Comparison of ENCODE assay signal across 27 mouse cellular contexts in the genomic region with DNA sequence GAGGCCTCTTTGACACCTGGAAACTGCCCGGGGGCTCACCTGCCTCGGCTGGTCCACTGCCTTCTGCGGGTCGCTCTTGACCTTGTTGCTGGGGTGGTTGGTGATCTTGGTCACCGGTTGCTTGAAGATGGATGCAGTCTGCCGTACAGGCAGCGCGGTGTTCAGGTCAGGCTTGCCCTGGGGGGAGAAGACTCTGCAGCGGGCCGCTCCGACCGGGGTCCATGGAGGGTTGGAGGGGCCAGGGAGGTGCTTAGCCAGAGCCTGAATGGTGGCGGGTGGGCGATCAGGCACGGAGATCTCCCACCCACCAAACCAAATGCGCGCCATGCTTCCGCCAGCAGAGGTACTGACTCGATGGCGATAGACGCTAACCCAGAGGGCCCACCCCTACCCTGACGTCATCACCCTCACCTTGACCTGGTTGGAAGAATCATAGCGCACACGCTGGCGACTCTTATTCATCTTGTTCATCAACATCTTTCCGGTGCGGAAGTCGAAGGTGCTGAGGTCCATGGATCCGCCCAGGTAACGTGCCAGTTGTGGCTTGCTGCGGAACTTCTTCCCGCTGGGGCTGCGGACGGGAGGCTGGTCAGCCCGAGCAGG. TPM values are rescaled to one million over a fixed set of nuclear protein-coding genes. Genes with fewer than 3 reads are reported as not detected.
DNase-seq lines count a peak whose midpoint lies in the region; ATAC-seq and TF ChIP-seq lines count a peak whose summit lies in the region.
"Had no signal": no experiment of that assay in that cellular context is flagged by ENCODE, and none has a peak within 500 bp of the region (broad histone marks: within the 10 kb centered on the region; RNA-seq: fewer than 3 reads in every experiment).

No protein-coding gene starts in this region.

- no peak for DNase-seq in forebrain, embryonic 10.5 days (ENCODE audit: extremely low spot score, low spot score)
- DNase-seq in limb, embryonic 10.5 days (ENCODE audit: low spot score): no peak
- peak; percentile 87 for DNase-seq in ES-CJ7 (ENCODE audit: low read depth, low spot score)
- no peak for DNase-seq in MEL (ENCODE audit: low read depth, low spot score)
- DNase-seq in left cerebral cortex, postnatal 14 days (ENCODE audit: low spot score in 2 of 2): no peak
- DNase-seq: adrenal gland, postnatal 14 days; B cell, adult 2 months; cerebellum, postnatal 25 days; forebrain, postnatal 0 days; heart, postnatal 4 days; kidney, postnatal 14 days; layer of hippocampus, adult 9-11 months; right cerebral cortex, postnatal 14 days had no signal

- TF ChIP-seq POLR2A in MEL (IDR thresholded peaks at IDR 0.05; ENCODE audit: control insufficient read depth in 1 of 2, insufficient read depth in 1 of 2, low read depth in 1 of 2, low read length in 2 of 2, poor library complexity in 1 of 2): no peak; a peak in 1 of 4 replicates

- no peak for ATAC-seq in forebrain, embryonic 15.5 days (replicated peaks)
- ATAC-seq in limb, embryonic 13.5 days (ENCODE audit: low FRiP score, low read depth): no peak
- ATAC-seq in hindbrain, embryonic 13.5 days (ENCODE audit: low FRiP score): no peak
- ATAC-seq: forebrain, postnatal 0 days; intestine, postnatal 0 days had no signal

- H3K27ac ChIP-seq in forebrain, embryonic 10.5 days: no peak overlapping the region
- no peak overlapping the region for H3K27ac ChIP-seq in forebrain, embryonic 15.5 days (replicated peaks)
- H3K27ac ChIP-seq in limb, embryonic 13.5 days: no peak overlapping the region
- no peak overlapping the region for H3K27ac ChIP-seq in limb, embryonic 10.5 days
- H3K27ac ChIP-seq in MEL (ENCODE audit: control insufficient read depth, low read depth, low read length): no peak overlapping the region
- no peak overlapping the region for H3K27ac ChIP-seq in hindbrain, embryonic 13.5 days
- H3K27ac ChIP-seq: embryonic facial prominence, embryonic 12.5 days; hindbrain, embryonic 14.5 days; limb, embryonic 12.5 days; lung, embryonic 15.5 days; stomach, embryonic 15.5 days had no signal

- peaks cover 75% of the 10 kb centered on the region for H3K36me3 ChIP-seq in forebrain, embryonic 10.5 days (replicated peaks)
- peaks cover 55% of the 10 kb centered on the region for H3K36me3 ChIP-seq in forebrain, embryonic 15.5 days
- peaks cover 69% of the 10 kb centered on the region for H3K36me3 ChIP-seq in limb, embryonic 13.5 days
- peaks cover 81% of the 10 kb centered on the region for H3K36me3 ChIP-seq in limb, embryonic 10.5 days
- H3K36me3 ChIP-seq in MEL (ENCODE audit: control insufficient read depth in 1 of 2, insufficient read depth in 2 of 2, low read length in 2 of 2): peaks cover 6 to 8% of the 10 kb centered on the region in 2 experiments
- H3K36me3 ChIP-seq in hindbrain, embryonic 13.5 days: peaks cover 58% of the 10 kb centered on the region

- H3K79me2 ChIP-seq in MEL (ENCODE audit: control insufficient read depth, insufficient read depth, low read length, poor library complexity): peaks cover 30% of the 10 kb centered on the region

- H3K4me2 ChIP-seq in forebrain, embryonic 15.5 days (replicated peaks): no peak overlapping the region
- no peak overlapping the region for H3K4me2 ChIP-seq in limb, embryonic 13.5 days (replicated peaks)
- no peak overlapping the region for H3K4me2 ChIP-seq in hindbrain, embryonic 13.5 days
- H3K4me2 ChIP-seq: embryonic facial prominence, embryonic 12.5 days; heart, embryonic 11.5 days; hindbrain, embryonic 14.5 days; limb, embryonic 12.5 days; liver, embryonic 11.5 days; lung, embryonic 15.5 days; midbrain, embryonic 11.5 days; stomach, embryonic 15.5 days had no signal

- WGBS in forebrain, embryonic 10.5 days: 97% methylated on average over 35 of the region's 35 CpGs
- 95% methylated on average over 35 of the region's 35 CpGs for WGBS in forebrain, embryonic 15.5 days
- WGBS in limb, embryonic 13.5 days: 94% methylated on average over 35 of the region's 35 CpGs
- WGBS in limb, embryonic 10.5 days: 95% methylated on average over 35 of the region's 35 CpGs
- 94% methylated on average over 35 of the region's 35 CpGs for WGBS in hindbrain, embryonic 13.5 days

- no peak overlapping the region for H3K9ac ChIP-seq in forebrain, embryonic 15.5 days (replicated peaks)
- H3K9ac ChIP-seq in limb, embryonic 13.5 days: peak overlapping the region; percentile 53; the same call in 1 of the 2 replicates
- H3K9ac ChIP-seq in MEL (ENCODE audit: control insufficient read depth, low read depth, low read length, poor library complexity, severe bottlenecking): no peak overlapping the region
- no peak overlapping the region; the same call in 1 of the 2 replicates for H3K9ac ChIP-seq in hindbrain, embryonic 13.5 days
- H3K9ac ChIP-seq: embryonic facial prominence, embryonic 12.5 days; forebrain, postnatal 0 days; hindbrain, embryonic 14.5 days; limb, embryonic 12.5 days; lung, embryonic 15.5 days; stomach, embryonic 15.5 days had no signal

- 0 out of 2 replicates have a peak overlapping the region, but pooled peaks have one; percentile 9 for H3K4me3 ChIP-seq in forebrain, embryonic 10.5 days
- H3K4me3 ChIP-seq in forebrain, embryonic 15.5 days: no peak overlapping the region
- no peak overlapping the region for H3K4me3 ChIP-seq in limb, embryonic 13.5 days
- H3K4me3 ChIP-seq in limb, embryonic 10.5 days: no peak overlapping the region
- H3K4me3 ChIP-seq in MEL (ENCODE audit: control insufficient read depth in 1 of 2, insufficient read depth in 1 of 2, low read depth in 2 of 2, low read length in 2 of 2): no peak overlapping the region
- no peak overlapping the region for H3K4me3 ChIP-seq in hindbrain, embryonic 13.5 days
- H3K4me3 ChIP-seq: embryonic facial prominence, embryonic 12.5 days; limb, embryonic 12.5 days; lung, embryonic 15.5 days; stomach, embryonic 15.5 days had no signal

- H3K27me3 ChIP-seq in forebrain, embryonic 10.5 days (ENCODE audit: poor library complexity, severe bottlenecking): no peaks in the 10 kb centered on the region
- H3K27me3 ChIP-seq in forebrain, embryonic 15.5 days: no peaks in the 10 kb centered on the region
- H3K27me3 ChIP-seq in limb, embryonic 13.5 days: no peaks in the 10 kb centered on the region
- no peaks in the 10 kb centered on the region for H3K27me3 ChIP-seq in limb, embryonic 10.5 days (ENCODE audit: low read depth, poor library complexity, severe bottlenecking)
- H3K27me3 ChIP-seq in MEL (ENCODE audit: control insufficient read depth in 1 of 2, insufficient read depth in 2 of 2, low read length in 2 of 2): no peaks in the 10 kb centered on the region
- no peaks in the 10 kb centered on the region for H3K27me3 ChIP-seq in hindbrain, embryonic 13.5 days
- H3K27me3 ChIP-seq: embryonic facial prominence, embryonic 12.5 days; limb, embryonic 12.5 days; lung, embryonic 15.5 days; stomach, embryonic 15.5 days had no signal

- TF ChIP-seq EP300 in MEL (IDR thresholded peaks at IDR 0.05; ENCODE audit: low read depth in 1 of 2, low read length in 2 of 2): no peak

- intact Hi-C loops in left cerebral cortex, postnatal 14 days (cut with DNase I): no loop called here

- TF ChIP-seq RAD21 in MEL (IDR thresholded peaks at IDR 0.05; ENCODE audit: low read depth, low read length): no peak

- no peaks in the 10 kb centered on the region for H3K9me3 ChIP-seq in forebrain, embryonic 10.5 days
- no peaks in the 10 kb centered on the region for H3K9me3 ChIP-seq in forebrain, embryonic 15.5 days
- no peaks in the 10 kb centered on the region for H3K9me3 ChIP-seq in limb, embryonic 13.5 days
- H3K9me3 ChIP-seq in limb, embryonic 10.5 days (replicated peaks): no peaks in the 10 kb centered on the region
- H3K9me3 ChIP-seq in MEL (replicated peaks; ENCODE audit: insufficient read depth, low read length): no peaks in the 10 kb centered on the region
- no peaks in the 10 kb centered on the region for H3K9me3 ChIP-seq in hindbrain, embryonic 13.5 days
- H3K9me3 ChIP-seq: embryonic facial prominence, embryonic 12.5 days; limb, embryonic 12.5 days; lung, embryonic 15.5 days; stomach, embryonic 15.5 days had no signal

- peaks cover 34% of the 10 kb centered on the region for H3K4me1 ChIP-seq in forebrain, embryonic 10.5 days
- H3K4me1 ChIP-seq in forebrain, embryonic 15.5 days: peaks cover 23% of the 10 kb centered on the region
- H3K4me1 ChIP-seq in limb, embryonic 13.5 days: peaks cover 18% of the 10 kb centered on the region
- H3K4me1 ChIP-seq in limb, embryonic 10.5 days: peaks cover 49% of the 10 kb centered on the region
- H3K4me1 ChIP-seq in MEL (ENCODE audit: control insufficient read depth in 1 of 2, insufficient read depth in 2 of 2, low read length in 2 of 2): peaks cover 0 to 12% of the 10 kb centered on the region in 2 experiments; a peak in 3 of 4 replicates
- peaks cover 26% of the 10 kb centered on the region for H3K4me1 ChIP-seq in hindbrain, embryonic 13.5 days (replicated peaks)

- no peak for TF ChIP-seq CTCF in MEL (IDR thresholded peaks at IDR 0.05 in 2 of 3, conservative IDR thresholded peaks at IDR 0.05 in 1 of 3; ENCODE audit: control insufficient read depth in 1 of 3, insufficient read depth in 1 of 3, low read depth in 2 of 3, low read length in 3 of 3, poor library complexity in 1 of 3, severe bottlenecking in 1 of 3)

RNA-seq across cellular contexts. Expression of gene Mbd3, which starts 4.2 kb away (rescaled TPM):
- polyA plus RNA-seq in forebrain, embryonic 10.5 days (2016; fragmentation: Nextera tagmentation; extraction: Ambion mirVana): 343 and 346 TPM in 2 replicates
- 281 and 295 TPM in 2 replicates for polyA plus RNA-seq in forebrain, embryonic 15.5 days (2015; fragmentation: Nextera tagmentation; extraction: Ambion mirVana)
- 276 and 288 TPM in 2 replicates for polyA plus RNA-seq in limb, embryonic 13.5 days (2015; fragmentation: Nextera tagmentation; extraction: Ambion mirVana)
- polyA plus RNA-seq in limb, embryonic 10.5 days (2016; fragmentation: Nextera tagmentation; extraction: Ambion mirVana): 453 and 469 TPM in 2 replicates
- total RNA-seq in MEL (2012; rRNA removed): 81.4 and 86.9 TPM in 2 replicates
- polyA plus RNA-seq in MEL (2012; ENCODE audit: insufficient read depth in 1 of 2, insufficient read length in 2 of 2, low read depth in 1 of 2, low replicate concordance in 2 of 2, missing spikeins in 1 of 2): 100 to 1,000 TPM in 1 of 2 experiments, not detected in 1; 289 TPM
- 100 to 1,000 TPM; 122 to 134 TPM for total RNA-seq in left cerebral cortex, postnatal 14 days (2021)
- 230 TPM in 2 replicates for polyA plus RNA-seq in hindbrain, embryonic 13.5 days (2015; fragmentation: Nextera tagmentation; extraction: Ambion mirVana)

RNA-seq across cellular contexts. Expression of gene Mex3d, which starts 7.7 kb away (rescaled TPM):
- polyA plus RNA-seq in forebrain, embryonic 10.5 days (2016; fragmentation: Nextera tagmentation; extraction: Ambion mirVana): 6.8 and 7.0 TPM in 2 replicates
- polyA plus RNA-seq in forebrain, embryonic 15.5 days (2015; fragmentation: Nextera tagmentation; extraction: Ambion mirVana): 22.0 and 22.7 TPM in 2 replicates
- 9.2 and 9.5 TPM in 2 replicates for polyA plus RNA-seq in limb, embryonic 13.5 days (2015; fragmentation: Nextera tagmentation; extraction: Ambion mirVana)
- 7.2 and 7.5 TPM in 2 replicates for polyA plus RNA-seq in limb, embryonic 10.5 days (2016; fragmentation: Nextera tagmentation; extraction: Ambion mirVana)
- 14.1 and 15.6 TPM in 2 replicates for total RNA-seq in MEL (2012; rRNA removed)
- polyA plus RNA-seq in MEL (2012; ENCODE audit: insufficient read depth in 1 of 2, insufficient read length in 2 of 2, low read depth in 1 of 2, low replicate concordance in 2 of 2, missing spikeins in 1 of 2): 10 to 100 TPM in 1 of 2 experiments, not detected in 1; 18.8 TPM
- total RNA-seq in left cerebral cortex, postnatal 14 days (2021): 10 to 100 TPM; 19.9 to 24.1 TPM
- 14.8 and 16.5 TPM in 2 replicates for polyA plus RNA-seq in hindbrain, embryonic 13.5 days (2015; fragmentation: Nextera tagmentation; extraction: Ambion mirVana)

RNA-seq across cellular contexts. Expression of gene Uqcr11, which starts 11.5 kb away (rescaled TPM):
- 625 and 631 TPM in 2 replicates for polyA plus RNA-seq in forebrain, embryonic 10.5 days (2016; fragmentation: Nextera tagmentation; extraction: Ambion mirVana)
- polyA plus RNA-seq in forebrain, embryonic 15.5 days (2015; fragmentation: Nextera tagmentation; extraction: Ambion mirVana): 551 and 574 TPM in 2 replicates
- polyA plus RNA-seq in limb, embryonic 13.5 days (2015; fragmentation: Nextera tagmentation; extraction: Ambion mirVana): 443 and 459 TPM in 2 replicates
- polyA plus RNA-seq in limb, embryonic 10.5 days (2016; fragmentation: Nextera tagmentation; extraction: Ambion mirVana): 651 and 677 TPM in 2 replicates
- total RNA-seq in MEL (2012; rRNA removed): 879 and 935 TPM in 2 replicates
- polyA plus RNA-seq in MEL (2012; ENCODE audit: insufficient read depth in 1 of 2, insufficient read length in 2 of 2, low read depth in 1 of 2, low replicate concordance in 2 of 2, missing spikeins in 1 of 2): 100 to 1,000 TPM in 1 of 2 experiments, not detected in 1; 481 TPM
- total RNA-seq in left cerebral cortex, postnatal 14 days (2021): 100 to 1,000 TPM; 587 to 604 TPM
- 575 and 577 TPM in 2 replicates for polyA plus RNA-seq in hindbrain, embryonic 13.5 days (2015; fragmentation: Nextera tagmentation; extraction: Ambion mirVana)

RNA-seq across cellular contexts. Expression of gene Tcf3, which starts 38.3 kb away (rescaled TPM):
- polyA plus RNA-seq in forebrain, embryonic 10.5 days (2016; fragmentation: Nextera tagmentation; extraction: Ambion mirVana): 191 and 199 TPM in 2 replicates
- polyA plus RNA-seq in forebrain, embryonic 15.5 days (2015; fragmentation: Nextera tagmentation; extraction: Ambion mirVana): 85.2 and 89.6 TPM in 2 replicates
- polyA plus RNA-seq in limb, embryonic 13.5 days (2015; fragmentation: Nextera tagmentation; extraction: Ambion mirVana): 153 and 157 TPM in 2 replicates
- 260 and 283 TPM in 2 replicates for polyA plus RNA-seq in limb, embryonic 10.5 days (2016; fragmentation: Nextera tagmentation; extraction: Ambion mirVana)
- 113 and 125 TPM in 2 replicates for total RNA-seq in MEL (2012; rRNA removed)
- polyA plus RNA-seq in MEL (2012; ENCODE audit: insufficient read depth in 1 of 2, insufficient read length in 2 of 2, low read depth in 1 of 2, low replicate concordance in 2 of 2, missing spikeins in 1 of 2): 100 to 1,000 TPM in 1 of 2 experiments, not detected in 1; 258 TPM
- 10 to 100 TPM; 26.6 to 29.1 TPM for total RNA-seq in left cerebral cortex, postnatal 14 days (2021)
- polyA plus RNA-seq in hindbrain, embryonic 13.5 days (2015; fragmentation: Nextera tagmentation; extraction: Ambion mirVana): 60.9 and 62.5 TPM in 2 replicates

RNA-seq across cellular contexts. Expression of gene Plk5, which starts 38.9 kb away (rescaled TPM):
- polyA plus RNA-seq in forebrain, embryonic 10.5 days (2016; fragmentation: Nextera tagmentation; extraction: Ambion mirVana): 0.43 and 0.71 TPM in 2 replicates
- 2.2 and 2.7 TPM in 2 replicates for polyA plus RNA-seq in forebrain, embryonic 15.5 days (2015; fragmentation: Nextera tagmentation; extraction: Ambion mirVana)
- 1.2 and 2.2 TPM in 2 replicates for polyA plus RNA-seq in limb, embryonic 13.5 days (2015; fragmentation: Nextera tagmentation; extraction: Ambion mirVana)
- polyA plus RNA-seq in limb, embryonic 10.5 days (2016; fragmentation: Nextera tagmentation; extraction: Ambion mirVana): 0.31 and 0.48 TPM in 2 replicates
- total RNA-seq in MEL (2012; rRNA removed): 0.19 TPM in 1 of 2 replicates, not detected in the other
- under 1 TPM in 1 of 2 experiments, not detected in 1; 0.19 TPM for polyA plus RNA-seq in MEL (2012; ENCODE audit: insufficient read depth in 1 of 2, insufficient read length in 2 of 2, low read depth in 1 of 2, low replicate concordance in 2 of 2, missing spikeins in 1 of 2)
- 10 to 100 TPM in 1 of 2 experiments, 1 to 10 TPM in 1; 7.6 to 10.6 TPM for total RNA-seq in left cerebral cortex, postnatal 14 days (2021)
- polyA plus RNA-seq in hindbrain, embryonic 13.5 days (2015; fragmentation: Nextera tagmentation; extraction: Ambion mirVana): 1.2 and 1.7 TPM in 2 replicates
- total RNA-seq: heart, postnatal 4 days; megakaryocyte progenitor cell, adult 5-6 weeks; monocyte, adult 5-6 weeks had no signal
- polyA plus RNA-seq: heart, embryonic 11.5 days had no signal
